Mouse (Mus musculus) kidney, adult 2 months (tissue): Measurements from ENCODE around the gene Il4ra. TPM values are rescaled to one million over a fixed set of nuclear protein-coding genes. Genes with fewer than 3 reads are reported as not detected.
A peak's percentile ranks its signal among the peaks of the same experiment; 100 is the strongest.

ENCODE experiments used
- DNase-seq: peaks from one replicate; pipeline ENCODE4 v3.0.0; 2021
- H3K27ac ChIP-seq: fragments of 200-500 bp; 2 replicates; pipeline ENCODE4 v1.5.1; 2012; ENCODE audit warnings: low read depth, low read length, control low read depth, inconsistent platforms; ENCODE audit not compliant: insufficient read depth
- H3K27me3 ChIP-seq: fragments of 200-500 bp; replicated peaks from 2 replicates; pipeline ENCODE4 v1.6.1; 2012; ENCODE audit warnings: mild to moderate bottlenecking, moderate library complexity, low read length, inconsistent platforms; ENCODE audit not compliant: control insufficient read depth, insufficient read depth
- H3K36me3 ChIP-seq: fragments of 200-500 bp; 2 replicates; pipeline ENCODE4 v1.6.1; 2012; ENCODE audit warnings: mild to moderate bottlenecking, moderate library complexity, low read length, inconsistent platforms; ENCODE audit not compliant: control insufficient read depth, insufficient read depth
- H3K4me1 ChIP-seq: fragments of 200-500 bp; 2 replicates; pipeline ENCODE4 v1.6.1; 2011; ENCODE audit warnings: low read length; ENCODE audit not compliant: control insufficient read depth, insufficient read depth
- H3K4me3 ChIP-seq: fragments of 200-500 bp; 2 replicates; pipeline ENCODE4 v1.5.1; 2011; ENCODE audit warnings: mild to moderate bottlenecking, low read depth, low read length, control low read depth; ENCODE audit not compliant: insufficient read depth
- CTCF ChIP-seq: fragments of 200-500 bp; conservative IDR thresholded peaks from 2 replicates; pipeline ENCODE4 v1.5.1; 2011; ENCODE audit warnings: low read depth, mild to moderate bottlenecking, control low read depth, low read length, moderate library complexity, mixed read lengths; ENCODE audit not compliant: insufficient read depth, insufficient read length
- POLR2A ChIP-seq: fragments of 200-500 bp; IDR thresholded peaks from one replicate; pipeline ENCODE4 v1.6.1; 2011; ENCODE audit warnings: low read depth, low read length, control low read depth
- WGBS: fragments of 180-500 bp; shearing (Covaris S2); methylation state at CpG from one replicate; pipeline ENCODE4 v1.1.7; 2018; 5-methylcytosine and 5-hydroxymethylcytosine counted together
- polyA plus RNA-seq: library from polyadenylated mRNA; depleted of rRNA; stranded (reverse); fragments of >200 nt; gene quantifications from 2 replicates; pipeline ENCODE4 v1.2.3, GENCODE M21; 2012

Il4ra gene
- polyA plus RNA-seq, 1 experiment, result 20.3 TPM

- H3K36me3 ChIP-seq, result no peaks in the 10 kb centered on the region
- no peaks in the 10 kb centered on the region for H3K27me3 ChIP-seq
- H3K27ac ChIP-seq, result no peak overlapping the region
- WGBS, result 66% methylated on average over 5 of the region's 5 CpGs
- TF ChIP-seq CTCF (no peak), POLR2A (no peak)
- DNase-seq, result peak; percentile 23
- H3K4me3 ChIP-seq, result no peak overlapping the region
- H3K4me1 ChIP-seq, result no peaks in the 10 kb centered on the region
Measured at GRCm38 (mm10) chr7:125515081-125515853, 36.7 kb upstream of the Il4ra start.

GRCm38 (mm10) chr7:125516723-125517122, 35.2 kb upstream of the Il4ra start:
- WGBS, result 94% methylated on average over 8 of the region's 8 CpGs
- no peak overlapping the region for H3K4me3 ChIP-seq
- no peak for DNase-seq
- no peaks in the 10 kb centered on the region for H3K36me3 ChIP-seq
- TF ChIP-seq POLR2A, result no peak
- H3K27ac ChIP-seq, result no peak overlapping the region
- no peaks in the 10 kb centered on the region for H3K4me1 ChIP-seq
- H3K27me3 ChIP-seq, result no peaks in the 10 kb centered on the region

GRCm38 (mm10) chr7:125517470-125517869, 34.5 kb upstream of the Il4ra start:
- 89% methylated on average over 6 of the region's 6 CpGs for WGBS
- Histone ChIP-seq H3K27me3 (no peaks in the 10 kb centered on the region), H3K36me3 (no peaks in the 10 kb centered on the region), H3K4me1 (no peaks in the 10 kb centered on the region), H3K27ac (no peak overlapping the region), H3K4me3 (no peak overlapping the region)
- DNase-seq, result no peak
- TF ChIP-seq POLR2A (no peak), CTCF (no peak)

- WGBS, result 86% methylated on average over 3 of the region's 3 CpGs
- no peak for DNase-seq
- TF ChIP-seq CTCF, result no peak
- no peak for TF ChIP-seq POLR2A
Measured at GRCm38 (mm10) chr7:125519715-125520114, 32.2 kb upstream of the Il4ra start.

GRCm38 (mm10) chr7:125523051-125523450, 28.9 kb upstream of the Il4ra start:
- H3K27ac ChIP-seq, result no peak overlapping the region
- WGBS, result 66% methylated on average over 3 of the region's 3 CpGs
- no peaks in the 10 kb centered on the region for H3K36me3 ChIP-seq
- no peaks in the 10 kb centered on the region for H3K4me1 ChIP-seq
- TF ChIP-seq CTCF (no peak), POLR2A (no peak)
- H3K27me3 ChIP-seq, result no peaks in the 10 kb centered on the region
- no peak overlapping the region for H3K4me3 ChIP-seq
- DNase-seq, result no peak

More at GRCm38 (mm10) chr7:125519715-125520114, 32.2 kb upstream of the Il4ra start:
- H3K27me3 ChIP-seq, result no peaks in the 10 kb centered on the region
- no peaks in the 10 kb centered on the region for H3K36me3 ChIP-seq
- H3K4me1 ChIP-seq, result no peaks in the 10 kb centered on the region
- no peak overlapping the region for H3K27ac ChIP-seq
- H3K4me3 ChIP-seq, result no peak overlapping the region

GRCm38 (mm10) chr7:125527186-125527585, 24.7 kb upstream of the Il4ra start:
- TF ChIP-seq POLR2A, result no peak
- no peak for TF ChIP-seq CTCF
- 91% methylated on average over 6 of the region's 6 CpGs for WGBS

GRCm38 (mm10) chr7:125527901-125528580, 23.9 kb upstream of the Il4ra start:
- Histone ChIP-seq H3K4me3 (no peak overlapping the region), H3K27ac (no peak overlapping the region), H3K27me3 (no peaks in the 10 kb centered on the region), H3K36me3 (no peaks in the 10 kb centered on the region), H3K4me1 (no peaks in the 10 kb centered on the region)
- WGBS, result 83% methylated on average over 9 of the region's 9 CpGs
- TF ChIP-seq POLR2A (no peak), CTCF (no peak)
- DNase-seq, result no peak

More at GRCm38 (mm10) chr7:125527186-125527585, 24.7 kb upstream of the Il4ra start:
- no peaks in the 10 kb centered on the region for H3K4me1 ChIP-seq
- DNase-seq, result no peak
- no peak overlapping the region for H3K27ac ChIP-seq
- no peak overlapping the region for H3K4me3 ChIP-seq
- H3K27me3 ChIP-seq, result no peaks in the 10 kb centered on the region
- H3K36me3 ChIP-seq, result no peaks in the 10 kb centered on the region
